Mouse (Mus musculus) myocyte (in vitro differentiated cells): ENCODE measurements around the gene Tex13b. TPM values are rescaled to one million over a fixed set of nuclear protein-coding genes. Genes with fewer than 3 reads are reported as not detected.
"Not testable (repeated sequence)": the region's sequence is repeated elsewhere in the genome, so short reads cannot be mapped to it uniquely, and the experiment has no call there.

ENCODE experiments used
- H3K27me3 ChIP-seq: one replicate; pipeline ENCODE4 v1.6.1; 2011; ENCODE audit not compliant: control insufficient read depth, insufficient read depth, insufficient read length
- H3K36me3 ChIP-seq: one replicate; pipeline ENCODE4 v1.6.1; 2011; ENCODE audit not compliant: control insufficient read depth, insufficient read depth
- H3K4me2 ChIP-seq: one replicate; pipeline ENCODE4 v1.6.1; 2011; ENCODE audit warnings: low read depth, control low read depth
- H3K4me3 ChIP-seq: one replicate; pipeline ENCODE4 v1.5.1; 2011; ENCODE audit warnings: mild to moderate bottlenecking, control low read depth, moderate library complexity
- H3K79me2 ChIP-seq: one replicate; pipeline ENCODE4 v1.6.1; 2011; ENCODE audit not compliant: control insufficient read depth, insufficient read depth
- H3ac ChIP-seq: one replicate; pipeline ENCODE4 v1.6.1; 2011; ENCODE audit not compliant: control insufficient read depth, insufficient read length
- CEBPB ChIP-seq: IDR thresholded peaks from 2 replicates; pipeline ENCODE4 v1.6.1; 2011; ENCODE audit warnings: mild to moderate bottlenecking, moderate library complexity; ENCODE audit not compliant: poor library complexity, insufficient read depth, severe bottlenecking
- E2F4 ChIP-seq: IDR thresholded peaks from one replicate; pipeline ENCODE4 v1.6.1; 2011; ENCODE audit warnings: mild to moderate bottlenecking, control low read depth, moderate library complexity; ENCODE audit not compliant: insufficient read depth
- MAX ChIP-seq: IDR thresholded peaks from one replicate; pipeline ENCODE4 v1.6.1; 2011; ENCODE audit warnings: low read depth, mild to moderate bottlenecking, control low read depth
- MYOD1 ChIP-seq, 3 experiments: IDR thresholded peaks; one replicate each; pipeline ENCODE4 v1.6.1; 2011; ENCODE audit warnings: control low read depth in 2 of 3, low read depth in 2 of 3, mild to moderate bottlenecking in 2 of 3, moderate library complexity in 1 of 3; ENCODE audit not compliant: insufficient read length in 2 of 3, control insufficient read depth in 1 of 3
- MYOG ChIP-seq, 3 experiments: IDR thresholded peaks; one replicate each; pipeline ENCODE4 v1.6.1; 2011; ENCODE audit warnings: control low read depth in 2 of 3, low read depth in 2 of 3, mild to moderate bottlenecking in 2 of 3; ENCODE audit not compliant: insufficient read length in 2 of 3, control insufficient read depth in 1 of 3, insufficient read depth in 1 of 3
- POLR2A ChIP-seq: IDR thresholded peaks from one replicate; pipeline ENCODE4 v1.6.1; 2011; ENCODE audit warnings: low read depth, mild to moderate bottlenecking, control low read depth, moderate library complexity; ENCODE audit not compliant: insufficient read length
- POLR2AphosphoS2 ChIP-seq: IDR thresholded peaks from one replicate; pipeline ENCODE4 v1.6.1; 2011; ENCODE audit warnings: low read depth, control low read depth; ENCODE audit not compliant: insufficient read length
- REST ChIP-seq: IDR thresholded peaks from one replicate; pipeline ENCODE4 v1.6.1; 2011; ENCODE audit warnings: mild to moderate bottlenecking, control low read depth, moderate library complexity; ENCODE audit not compliant: insufficient read depth, insufficient read length
- SRF ChIP-seq: IDR thresholded peaks from one replicate; pipeline ENCODE4 v1.6.1; 2011; ENCODE audit warnings: low read depth; ENCODE audit not compliant: control insufficient read depth, insufficient read length
- TCF12 ChIP-seq: IDR thresholded peaks from one replicate; pipeline ENCODE4 v1.6.1; 2011; ENCODE audit warnings: mild to moderate bottlenecking, control low read depth; ENCODE audit not compliant: poor library complexity, insufficient read depth, severe bottlenecking
- TCF3 ChIP-seq: IDR thresholded peaks from one replicate; pipeline ENCODE4 v1.6.1; 2011; ENCODE audit warnings: low read depth, control low read depth; ENCODE audit not compliant: insufficient read length
- USF1 ChIP-seq: IDR thresholded peaks from one replicate; pipeline ENCODE4 v1.6.1; 2011; ENCODE audit warnings: low read depth, mild to moderate bottlenecking, control low read depth, moderate library complexity
- polyA plus RNA-seq: library from polyadenylated mRNA; unstranded; fragments of >200 nt; fragmentation: generic; extraction: Trizol; gene quantifications from one replicate; pipeline ENCODE4 v1.2.1, GENCODE M21; 2012; ENCODE audit warnings: missing spikeins

Gene Tex13b
- polyA plus RNA-seq = not detected

GRCm38 (mm10) chrX:140813312-140814006 lies at the start of gene Tex13b:
Gene Tex13b, minus strand, starts transcription at chrX:140813433.
- no peak within 1 kb of the TSS for H3ac ChIP-seq
- TF ChIP-seq USF1 (no peak), POLR2AphosphoS2 (no peak), MAX (no peak), TCF3 (no peak), E2F4 (no peak), TCF12 (no peak), REST (no peak), MYOD1 (IDR thresholded peaks at IDR 0.05; ENCODE audit: control insufficient read depth in 1 of 3, insufficient read length in 2 of 3, low read depth in 2 of 3) (no peak), MYOG (IDR thresholded peaks at IDR 0.05; ENCODE audit: control insufficient read depth in 1 of 3, insufficient read depth in 1 of 3, insufficient read length in 2 of 3, low read depth in 2 of 3) (no peak), CEBPB (no peak), POLR2A (no peak), SRF (no peak)
- H3K4me3 ChIP-seq = no peak within 1 kb of the TSS
- H3K4me2 ChIP-seq = no peak within 1 kb of the TSS
- no peaks in the 10 kb centered on the region for H3K27me3 ChIP-seq
- no peaks in the 10 kb centered on the region for H3K36me3 ChIP-seq
- no peaks in the 10 kb centered on the region for H3K79me2 ChIP-seq

DNA sequence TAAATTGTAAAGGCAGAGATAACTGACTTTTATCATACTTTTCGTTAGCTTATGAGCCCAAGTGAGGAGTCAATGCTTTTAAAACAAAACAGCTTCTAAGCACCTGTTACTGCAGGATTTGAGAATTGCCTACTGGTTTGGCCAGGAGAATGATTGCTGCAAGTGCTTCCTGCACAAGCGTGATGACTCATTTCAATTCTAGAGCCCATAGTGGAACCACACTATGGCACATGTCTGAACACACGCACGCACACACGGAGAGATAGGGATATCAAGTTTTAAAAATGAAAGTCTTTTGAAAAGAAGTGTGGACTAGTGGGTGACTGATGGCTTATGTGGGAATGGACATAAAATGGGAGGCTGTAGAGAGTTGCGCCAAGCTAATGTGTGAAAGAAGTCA lies 49.5 kb upstream of the Tex13b start:
- Histone ChIP-seq H3K79me2 (no peaks in the 10 kb centered on the region), H3K36me3 (no peaks in the 10 kb centered on the region), H3ac (no peak overlapping the region), H3K4me3 (no peak overlapping the region), H3K4me2 (no peak overlapping the region), H3K27me3 (no peaks in the 10 kb centered on the region)
- TF ChIP-seq POLR2A = no peak
- no peak for TF ChIP-seq TCF3
- TF ChIP-seq REST = no peak
- TF ChIP-seq E2F4 = no peak
- TF ChIP-seq SRF = no peak
- TF ChIP-seq CEBPB = no peak
- TF ChIP-seq TCF12 = no peak
- TF ChIP-seq USF1 = no peak
- TF ChIP-seq MAX = no peak

DNA sequence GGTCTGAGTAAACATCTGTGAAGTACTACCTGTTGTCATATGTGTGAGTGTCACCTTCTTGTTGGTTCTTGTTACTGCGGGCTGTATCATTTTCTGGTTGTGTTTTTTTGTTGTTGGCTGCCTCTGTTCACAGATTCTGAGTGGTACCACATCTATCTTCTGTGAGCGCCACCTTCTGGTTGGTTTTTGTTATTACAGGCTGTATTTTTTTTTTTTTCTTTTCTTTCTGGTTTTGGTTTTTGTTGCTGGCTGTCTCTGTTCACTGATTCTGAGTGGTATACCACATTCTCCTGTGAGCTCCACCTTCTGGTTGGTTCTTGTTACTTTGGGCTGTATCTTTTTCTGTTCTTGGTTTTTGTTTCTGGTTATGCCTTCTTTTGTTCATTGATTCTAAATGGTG lies 44.2 kb upstream of the Tex13b start:
- no peak overlapping the region for H3K4me3 ChIP-seq
- TF ChIP-seq POLR2AphosphoS2 (no peak), TCF12 (no peak), USF1 (no peak), POLR2A (no peak), REST (no peak), MYOD1 (IDR thresholded peaks at IDR 0.05; ENCODE audit: control insufficient read depth in 1 of 3, insufficient read length in 2 of 3, low read depth in 2 of 3) (no peak), E2F4 (no peak), MAX (no peak), CEBPB (no peak), TCF3 (no peak), MYOG (IDR thresholded peaks at IDR 0.05; ENCODE audit: control insufficient read depth in 1 of 3, insufficient read depth in 1 of 3, insufficient read length in 2 of 3, low read depth in 2 of 3) (no peak)
- no peaks in the 10 kb centered on the region for H3K79me2 ChIP-seq
- H3K4me2 ChIP-seq = no peak overlapping the region
- no peaks in the 10 kb centered on the region for H3K27me3 ChIP-seq
- no peak overlapping the region for H3ac ChIP-seq
- no peaks in the 10 kb centered on the region for H3K36me3 ChIP-seq

DNA sequence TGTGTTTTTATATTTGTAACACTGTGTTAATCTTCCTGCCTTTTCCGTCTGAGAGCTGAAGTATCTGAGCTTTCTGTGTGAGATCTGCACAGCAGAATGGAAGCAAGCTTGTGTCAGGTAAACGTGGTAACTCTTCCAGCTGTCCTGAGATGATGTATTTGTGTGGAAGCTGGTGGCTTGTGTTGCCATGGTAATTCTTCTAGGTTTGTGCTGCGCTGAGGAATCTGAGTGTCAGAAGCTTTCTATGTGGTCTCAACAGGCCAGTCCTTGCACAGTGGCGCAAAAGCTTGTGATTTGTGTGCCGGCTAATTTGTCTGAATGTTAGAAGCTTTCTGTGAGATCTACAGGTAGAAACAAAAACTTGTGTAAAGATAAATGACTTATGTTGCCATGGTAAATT lies 43.8 kb upstream of the Tex13b start:
- H3K36me3 ChIP-seq = not testable (repeated sequence)

GRCm38 (mm10) chrX:140854561-140854960 lies 41.3 kb upstream of the Tex13b start:
- H3K79me2 ChIP-seq = no peaks in the 10 kb centered on the region
- no peak overlapping the region for H3K4me2 ChIP-seq
- H3ac ChIP-seq = no peak overlapping the region
- no peaks in the 10 kb centered on the region for H3K36me3 ChIP-seq
- no peak for TF ChIP-seq SRF
- H3K27me3 ChIP-seq = no peaks in the 10 kb centered on the region
- no peak overlapping the region for H3K4me3 ChIP-seq

More for the DNA sequence above, 43.8 kb upstream of the Tex13b start:
- H3K79me2 ChIP-seq, H3ac ChIP-seq, H3K4me2 ChIP-seq, H3K4me3 ChIP-seq, H3K27me3 ChIP-seq: not testable (repeated sequence)

DNA sequence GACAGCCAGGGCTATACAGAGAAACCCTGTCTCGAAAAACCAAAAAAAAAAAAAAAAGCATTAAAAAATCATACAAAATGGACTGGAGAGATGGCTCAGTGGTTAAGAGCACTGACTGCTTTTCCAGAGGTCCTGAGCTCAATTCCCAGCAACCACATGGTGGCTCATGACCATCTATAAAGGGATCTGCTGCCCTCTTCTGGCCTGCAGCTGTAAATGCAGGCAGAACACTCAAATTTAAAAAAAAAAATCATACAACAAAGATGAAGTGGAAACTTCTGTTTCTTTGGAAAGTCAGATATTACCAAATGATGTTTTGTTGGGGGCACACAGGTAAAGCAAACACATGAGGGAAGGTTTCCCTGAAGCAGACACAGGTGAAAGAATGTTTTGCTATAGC lies 32.2 kb upstream of the Tex13b start:
- not testable (repeated sequence) for H3K4me2 ChIP-seq, H3K4me3 ChIP-seq, H3ac ChIP-seq, H3K27me3 ChIP-seq, H3K36me3 ChIP-seq, H3K79me2 ChIP-seq
